Mouse (Mus musculus): ENCODE measurements at regions not wholly inside any gene's neighbourhood (a gene's known extent, or its start where the extent isn't known, plus 50 kb on each side); places are given as distances from the start of the nearest gene placed in this dataset.

- DNase-seq: no peak
These were observed 68.2 kb downstream of the Il12a start for GRCm38 (mm10) chr3:68758609-68759008.

GRCm38 (mm10) chr3:68759375-68759774 lies 68.9 kb downstream of the Il12a start:
- peak; percentile 68 for DNase-seq

GRCm38 (mm10) chr3:68760806-68761205 lies 70.4 kb downstream of the Il12a start:
- peak; percentile 22 for DNase-seq

GRCm38 (mm10) chr3:68761242-68761625 lies 70.8 kb downstream of the Il12a start:
- no peak for DNase-seq

GRCm38 (mm10) chr3:68761626-68762331 lies 71.3 kb downstream of the Il12a start:
- DNase-seq: no peak

- no peak for DNase-seq
These were observed 72.5 kb downstream of the Il12a start for GRCm38 (mm10) chr3:68762988-68763387.

- DNase-seq: no peak
These were observed 73.9 kb downstream of the Il12a start for GRCm38 (mm10) chr3:68764336-68764735.

- peak; percentile 62 for DNase-seq
These were observed 74.6 kb downstream of the Il12a start for GRCm38 (mm10) chr3:68764917-68765598.

GRCm38 (mm10) chr3:68771579-68771978 lies 81.1 kb downstream of the Il12a start:
- no peak for DNase-seq

- DNase-seq: no peak
These were observed 87.4 kb downstream of the Il12a start for GRCm38 (mm10) chr3:68777801-68778200.

- DNase-seq: no peak
These were observed 88.1 kb downstream of the Il12a start for GRCm38 (mm10) chr3:68778354-68779040.

- no peak for DNase-seq
These were observed 88.5 kb upstream of the 1110032F04Rik start for GRCm38 (mm10) chr3:68780843-68781242.

- DNase-seq: no peak
These were observed 87.9 kb upstream of the 1110032F04Rik start for GRCm38 (mm10) chr3:68781466-68781865.

- no peak for DNase-seq
These were observed 87.0 kb upstream of the 1110032F04Rik start for GRCm38 (mm10) chr3:68782363-68782762.

GRCm38 (mm10) chr3:68783666-68784416 lies 85.5 kb upstream of the 1110032F04Rik start:
- DNase-seq: no peak

GRCm38 (mm10) chr3:68786771-68787170 lies 82.6 kb upstream of the 1110032F04Rik start:
- no peak for DNase-seq

- no peak for DNase-seq
These were observed 81.8 kb upstream of the 1110032F04Rik start for GRCm38 (mm10) chr3:68787385-68788175.

- DNase-seq: no peak
These were observed 79.9 kb upstream of the 1110032F04Rik start for GRCm38 (mm10) chr3:68789491-68789890.

GRCm38 (mm10) chr3:68790466-68790865 lies 78.9 kb upstream of the 1110032F04Rik start:
- no peak for DNase-seq

GRCm38 (mm10) chr3:68792883-68793282 lies 76.5 kb upstream of the 1110032F04Rik start:
- DNase-seq: no peak

- DNase-seq: no peak
These were observed 75.5 kb upstream of the 1110032F04Rik start for GRCm38 (mm10) chr3:68793923-68794322.

- peak; percentile 13 for DNase-seq
These were observed 74.9 kb upstream of the 1110032F04Rik start for GRCm38 (mm10) chr3:68794380-68795014.

Data from layer of hippocampus, adult 9-11 months (tissue).